Mouse (Mus musculus): ENCODE results near the gene Ano1. TPM values are rescaled to one million over a fixed set of nuclear protein-coding genes. Genes with fewer than 3 reads are reported as not detected.

Ano1 gene
- polyA plus RNA-seq, 1 experiment from 2014 or later: 28.7 TPM

Other genes starting within 250 kb of the Ano1 start
- gene Ppfia1, start 198.2 kb downstream of the Ano1 start, polyA plus RNA-seq (2016; fragmentation: Nextera tagmentation; extraction: Ambion mirVana): 55.0 and 57.3 TPM in 2 replicates
- 7.4 and 7.9 TPM in 2 replicates for gene Fadd, start 169.5 kb downstream of the Ano1 start, polyA plus RNA-seq (2016; fragmentation: Nextera tagmentation; extraction: Ambion mirVana)
- gene Fgf3, start 86.1 kb upstream of the Ano1 start, polyA plus RNA-seq (2016; fragmentation: Nextera tagmentation; extraction: Ambion mirVana): 0.73 and 1.1 TPM in 2 replicates
- not detected in 2 replicates for gene Fgf4, start 95.4 kb upstream of the Ano1 start, polyA plus RNA-seq (2016; fragmentation: Nextera tagmentation; extraction: Ambion mirVana)
- gene Fgf15, start 144.6 kb upstream of the Ano1 start, polyA plus RNA-seq (2016; fragmentation: Nextera tagmentation; extraction: Ambion mirVana): 69.8 and 95.0 TPM in 2 replicates
- 33.6 and 36.4 TPM in 2 replicates for gene LTO1, start 163.1 kb upstream of the Ano1 start, polyA plus RNA-seq (2016; fragmentation: Nextera tagmentation; extraction: Ambion mirVana)
- gene Ccnd1, start 188.0 kb upstream of the Ano1 start, polyA plus RNA-seq (2016; fragmentation: Nextera tagmentation; extraction: Ambion mirVana): 259 and 289 TPM in 2 replicates

Measured in midbrain, embryonic 12.5 days (tissue).